Mouse (Mus musculus) MEL (cell line): Measurements from ENCODE around the gene Llph. TPM values are rescaled to one million over a fixed set of nuclear protein-coding genes. Genes with fewer than 3 reads are reported as not detected.

Experiments
- DNase-seq: peaks from one replicate; pipeline ENCODE4 v3.0.0; 2011; ENCODE audit warnings: low read depth, low spot score
- H3K27ac ChIP-seq: 2 replicates; pipeline ENCODE4 v1.5.1; 2012; ENCODE audit warnings: low read depth, mild to moderate bottlenecking, control low read depth, low read length, moderate library complexity; ENCODE audit not compliant: control insufficient read depth
- H3K27me3 ChIP-seq, 2 experiments: fragments of 150-350 bp in 1 of 2; sonication (generic) in 1 of 2; 2 replicates each; pipeline ENCODE4 v1.6.1; 2012; ENCODE audit warnings: low read length in 2 of 2, mild to moderate bottlenecking in 2 of 2, improper control_type of control experiment in 1 of 2, moderate library complexity in 1 of 2; ENCODE audit not compliant: insufficient read depth in 2 of 2, control insufficient read depth in 1 of 2
- H3K36me3 ChIP-seq, 2 experiments: 2 replicates each; pipeline ENCODE4 v1.6.1; 2012 to 2014; ENCODE audit warnings: low read length in 2 of 2, improper control_type of control experiment in 1 of 2, inconsistent platforms in 1 of 2, mild to moderate bottlenecking in 1 of 2; ENCODE audit not compliant: insufficient read depth in 2 of 2, control insufficient read depth in 1 of 2
- H3K4me1 ChIP-seq, 2 experiments: fragments of 150-350 bp in 1 of 2; sonication (generic) in 1 of 2; 2 replicates each; pipeline ENCODE4 v1.6.1; 2012; ENCODE audit warnings: low read length in 2 of 2, improper control_type of control experiment in 1 of 2, mild to moderate bottlenecking in 1 of 2; ENCODE audit not compliant: insufficient read depth in 2 of 2, control insufficient read depth in 1 of 2
- H3K4me3 ChIP-seq, 2 experiments: fragments of 150-350 bp in 1 of 2; sonication (generic) in 1 of 2; 2 replicates each; pipeline ENCODE4 v1.5.1; 2012; ENCODE audit warnings: low read depth in 2 of 2, low read length in 2 of 2, mild to moderate bottlenecking in 2 of 2, moderate library complexity in 2 of 2, control low read depth in 1 of 2, improper control_type of control experiment in 1 of 2; ENCODE audit not compliant: control insufficient read depth in 1 of 2, insufficient read depth in 1 of 2
- H3K79me2 ChIP-seq: 2 replicates; pipeline ENCODE4 v1.6.1; 2012; ENCODE audit warnings: mild to moderate bottlenecking, low read length, moderate library complexity; ENCODE audit not compliant: control insufficient read depth, poor library complexity, insufficient read depth
- H3K9ac ChIP-seq: 2 replicates; pipeline ENCODE4 v1.6.1; 2012; ENCODE audit warnings: low read depth, mild to moderate bottlenecking, control low read depth, low read length, moderate library complexity; ENCODE audit not compliant: control insufficient read depth, poor library complexity, severe bottlenecking
- H3K9me3 ChIP-seq: fragments of 150-350 bp; sonication (generic); replicated peaks from 2 replicates; pipeline ENCODE4 v1.6.1; 2012; ENCODE audit warnings: mild to moderate bottlenecking, low read length, improper control_type of control experiment, moderate library complexity; ENCODE audit not compliant: insufficient read depth
- BHLHE40 ChIP-seq: IDR thresholded peaks from 2 replicates; pipeline ENCODE4 v1.6.1; 2012; ENCODE audit warnings: low read depth, mild to moderate bottlenecking, inconsistent platforms, low read length, improper control_type of control experiment, borderline replicate concordance
- CHD2 ChIP-seq: IDR thresholded peaks from 2 replicates; pipeline ENCODE4 v1.6.1; 2011; ENCODE audit warnings: low read length, improper control_type of control experiment
- CTCF ChIP-seq, 3 experiments: IDR thresholded peaks in 2 of 3; conservative IDR thresholded peaks in 1 of 3; 2 replicates each; pipeline ENCODE4 v1.5.1; 2011 to 2012; ENCODE audit warnings: low read length in 3 of 3, low read depth in 2 of 3, mild to moderate bottlenecking in 2 of 3, improper control_type of control experiment in 1 of 3, inconsistent platforms in 1 of 3, mixed read lengths in 1 of 3, moderate library complexity in 1 of 3; ENCODE audit not compliant: control insufficient read depth in 1 of 3, insufficient read depth in 1 of 3, poor library complexity in 1 of 3, severe bottlenecking in 1 of 3
- E2F4 ChIP-seq: IDR thresholded peaks from 2 replicates; pipeline ENCODE4 v1.6.1; 2011; ENCODE audit warnings: low read depth, low read length, improper control_type of control experiment, borderline replicate concordance
- EP300 ChIP-seq, 2 experiments: IDR thresholded peaks; 2 replicates each; pipeline ENCODE4 v1.6.1; 2011; ENCODE audit warnings: improper control_type of control experiment in 2 of 2, low read length in 2 of 2, low read depth in 1 of 2, mild to moderate bottlenecking in 1 of 2
- ETS1 ChIP-seq: IDR thresholded peaks from 2 replicates; pipeline ENCODE4 v1.6.1; 2012; ENCODE audit warnings: low read depth, mild to moderate bottlenecking, inconsistent platforms, low read length, improper control_type of control experiment, moderate library complexity
- GABPA ChIP-seq: IDR thresholded peaks from 2 replicates; pipeline ENCODE4 v1.6.1; 2012; ENCODE audit warnings: low read depth, mild to moderate bottlenecking, inconsistent platforms, low read length, improper control_type of control experiment, moderate library complexity
- GATA1 ChIP-seq: IDR thresholded peaks from 2 replicates; pipeline ENCODE4 v1.6.1; 2011; ENCODE audit warnings: low read depth, low read length, improper control_type of control experiment
- MAFK ChIP-seq: IDR thresholded peaks from 2 replicates; pipeline ENCODE4 v1.6.1; 2011; ENCODE audit warnings: low read depth, mild to moderate bottlenecking, low read length, improper control_type of control experiment, borderline replicate concordance
- MAX ChIP-seq: IDR thresholded peaks from 2 replicates; pipeline ENCODE4 v1.6.1; 2011; ENCODE audit warnings: low read length, improper control_type of control experiment
- MEF2A ChIP-seq: IDR thresholded peaks from 2 replicates; pipeline ENCODE4 v1.6.1; 2014; ENCODE audit warnings: low read depth, mild to moderate bottlenecking, inconsistent platforms, low read length, improper control_type of control experiment; ENCODE audit not compliant: poor library complexity, insufficient replicate concordance, severe bottlenecking; ENCODE audit errors: extremely low read depth
- MXI1 ChIP-seq: IDR thresholded peaks from 2 replicates; pipeline ENCODE4 v1.6.1; 2011; ENCODE audit warnings: mild to moderate bottlenecking, low read depth, low read length, improper control_type of control experiment
- MYC ChIP-seq: IDR thresholded peaks from 2 replicates; pipeline ENCODE4 v1.6.1; 2011; ENCODE audit warnings: low read depth, mild to moderate bottlenecking, low read length, improper control_type of control experiment, moderate library complexity
- POLR2A ChIP-seq, 2 experiments: IDR thresholded peaks; 2 replicates each; pipeline ENCODE4 v1.6.1; 2011 to 2012; ENCODE audit warnings: low read length in 2 of 2, mild to moderate bottlenecking in 2 of 2, control low read depth in 1 of 2, improper control_type of control experiment in 1 of 2, low read depth in 1 of 2, moderate library complexity in 1 of 2; ENCODE audit not compliant: control insufficient read depth in 1 of 2, insufficient read depth in 1 of 2, poor library complexity in 1 of 2
- RAD21 ChIP-seq: IDR thresholded peaks from 2 replicates; pipeline ENCODE4 v1.6.1; 2011; ENCODE audit warnings: mild to moderate bottlenecking, low read depth, low read length, improper control_type of control experiment
- RCOR1 ChIP-seq: IDR thresholded peaks from 2 replicates; pipeline ENCODE4 v1.6.1; 2012; ENCODE audit warnings: low read depth, mild to moderate bottlenecking, inconsistent platforms, low read length, improper control_type of control experiment
- SMC3 ChIP-seq: IDR thresholded peaks from 2 replicates; pipeline ENCODE4 v1.6.1; 2011; ENCODE audit warnings: low read depth, low read length, improper control_type of control experiment
- TAL1 ChIP-seq: IDR thresholded peaks from 2 replicates; pipeline ENCODE4 v1.6.1; 2012; ENCODE audit warnings: mild to moderate bottlenecking, inconsistent platforms, low read length, moderate library complexity, mixed read lengths
- TBP ChIP-seq: IDR thresholded peaks from 2 replicates; pipeline ENCODE4 v1.8.0; 2011; ENCODE audit warnings: low read depth, low read length, improper control_type of control experiment
- TCF12 ChIP-seq: IDR thresholded peaks from 2 replicates; pipeline ENCODE4 v1.6.1; 2014; ENCODE audit warnings: low read depth, mild to moderate bottlenecking, inconsistent platforms, low read length, improper control_type of control experiment, moderate library complexity
- UBTF ChIP-seq: IDR thresholded peaks from 2 replicates; pipeline ENCODE4 v1.6.1; 2012; ENCODE audit warnings: low read depth, mild to moderate bottlenecking, inconsistent platforms, low read length, improper control_type of control experiment, moderate library complexity, borderline replicate concordance; ENCODE audit not compliant: insufficient read depth
- ZC3H11A ChIP-seq: IDR thresholded peaks from 2 replicates; pipeline ENCODE4 v1.6.1; 2012; ENCODE audit warnings: low read depth, mild to moderate bottlenecking, inconsistent platforms, low read length, improper control_type of control experiment
- ZKSCAN1 ChIP-seq: IDR thresholded peaks from 2 replicates; pipeline ENCODE4 v1.6.1; 2012; ENCODE audit warnings: low read depth, mild to moderate bottlenecking, inconsistent platforms, low read length, improper control_type of control experiment, moderate library complexity
- ZMIZ1 ChIP-seq: IDR thresholded peaks from 2 replicates; pipeline ENCODE4 v1.6.1; 2012; ENCODE audit warnings: low read depth, mild to moderate bottlenecking, inconsistent platforms, low read length, improper control_type of control experiment, moderate library complexity
- ZNF384 ChIP-seq: IDR thresholded peaks from 2 replicates; pipeline ENCODE4 v1.6.1; 2012; ENCODE audit warnings: low read depth, mild to moderate bottlenecking, inconsistent platforms, low read length, improper control_type of control experiment
- polyA plus RNA-seq, 2 experiments: library from polyadenylated mRNA; stranded (reverse) in 1 of 2; unstranded in 1 of 2; fragments of >175 nt in 1 of 2; fragments of >200 nt in 1 of 2; gene quantifications; 2 replicates each; pipeline versions ENCODE4 v1.2.1 to v1.2.4; 2012; ENCODE audit warnings: low replicate concordance in 2 of 2, low read depth in 1 of 2; ENCODE audit not compliant: insufficient read length in 2 of 2, insufficient read depth in 1 of 2, missing spikeins in 1 of 2
- total RNA-seq: library from RNA; depleted of rRNA; stranded (reverse); fragments of 300-350 nt; gene quantifications from 2 replicates; pipeline ENCODE4 v1.2.3, GENCODE M21; 2012

Gene Llph
- total and polyA plus RNA-seq, 3 experiments: 97.5 to 243 TPM; not detected in 1

DNA sequence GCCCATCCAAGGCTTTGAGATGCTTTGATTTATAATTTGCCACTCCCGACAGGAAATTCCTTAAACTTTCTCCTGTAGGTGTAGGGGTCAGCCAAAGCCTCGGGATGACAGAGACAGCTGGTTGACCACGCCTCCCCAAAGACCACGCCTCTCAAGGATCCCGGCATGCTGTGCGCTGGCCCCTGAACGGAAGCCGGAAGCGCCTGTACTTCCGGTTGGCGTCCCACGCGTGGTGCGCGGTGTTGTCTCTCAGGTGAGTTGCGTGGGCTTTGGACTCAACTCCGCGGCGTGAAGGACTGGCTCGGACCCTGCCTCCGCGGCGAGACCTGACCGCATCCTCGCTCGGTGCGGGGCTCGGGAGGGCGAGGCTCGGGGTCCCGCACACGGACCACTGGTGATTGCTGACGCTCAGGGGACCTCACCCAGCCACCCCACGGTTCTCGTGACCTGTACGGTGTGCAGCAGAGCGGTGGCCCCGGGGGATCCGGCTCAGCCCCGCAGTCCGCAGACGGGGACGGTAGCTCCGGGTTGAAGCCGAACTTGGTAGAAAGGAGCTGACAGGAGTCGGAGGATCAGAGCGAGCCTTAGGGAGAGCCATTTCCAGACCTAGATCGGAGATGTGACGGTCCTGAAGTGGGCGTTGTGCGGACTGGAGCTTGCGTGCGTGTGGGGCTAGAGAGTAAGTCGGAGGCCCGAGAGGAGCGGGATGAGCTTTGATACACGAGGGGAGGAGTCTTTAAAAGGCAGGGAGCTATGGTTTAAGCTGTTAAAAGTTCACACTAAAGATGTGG, at the start of gene Llph (continued):
- peak; percentile 34; the same call in 1 of the 2 replicates for TF ChIP-seq TCF12
- TF ChIP-seq MAX: peak; percentile 89
- TF ChIP-seq E2F4: no peak
- TF ChIP-seq GABPA: no peak

DNA sequence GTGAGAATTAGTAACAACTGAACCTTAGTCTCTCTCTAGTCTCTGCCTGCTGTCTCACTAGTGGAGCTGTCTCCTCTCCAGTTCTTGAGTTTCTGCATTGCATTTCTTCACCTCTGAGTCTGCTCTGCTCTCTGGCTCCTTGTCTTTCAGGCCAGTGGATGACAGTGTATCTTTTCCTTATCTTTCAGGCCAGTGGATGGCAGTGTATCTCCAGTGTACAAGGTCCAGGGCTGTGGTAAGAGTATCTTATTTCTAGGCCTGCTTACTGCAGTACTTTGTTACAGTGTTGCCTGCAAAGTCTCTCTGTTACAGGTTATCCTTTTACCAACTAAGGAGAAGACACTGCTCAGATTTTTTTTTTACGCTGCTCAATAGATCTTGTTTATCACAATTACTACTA, 44.0 kb upstream of the Llph start:
- H3K4me1 ChIP-seq: peaks cover 9 to 14% of the 10 kb centered on the region in 2 experiments
- peak; percentile 60 for DNase-seq
- TF ChIP-seq TAL1: peak; percentile 68
- TF ChIP-seq RAD21: peak; percentile 45
- no peak for TF ChIP-seq UBTF
- TF ChIP-seq ZKSCAN1: no peak
- TF ChIP-seq ETS1: no peak
- no peak for TF ChIP-seq RCOR1
- TF ChIP-seq TBP: no peak
- no peak for TF ChIP-seq SMC3
- no peak for TF ChIP-seq GABPA
- no peak for TF ChIP-seq MXI1
- TF ChIP-seq E2F4: no peak
- TF ChIP-seq ZC3H11A: no peak
- no peak for TF ChIP-seq BHLHE40
- no peak for TF ChIP-seq TCF12
- no peak for TF ChIP-seq MAFK
- TF ChIP-seq MEF2A: no peak
- TF ChIP-seq GATA1: peak; percentile 47; the same call in 1 of the 2 replicates
- no peak for TF ChIP-seq ZMIZ1
- no peak for TF ChIP-seq POLR2A (IDR thresholded peaks at IDR 0.05; ENCODE audit: control insufficient read depth in 1 of 2, insufficient read depth in 1 of 2, low read depth in 1 of 2, low read length in 2 of 2, poor library complexity in 1 of 2)
- TF ChIP-seq CHD2: no peak
- TF ChIP-seq EP300 (IDR thresholded peaks at IDR 0.05; ENCODE audit: low read depth in 1 of 2, low read length in 2 of 2): peak in 1 of 2 experiments; percentile 30; a peak in 2 of 4 replicates
- no peak for TF ChIP-seq MYC
- peak in 1 of 3 experiments; percentile 48; a peak in 2 of 6 replicates for TF ChIP-seq CTCF (IDR thresholded peaks at IDR 0.05 in 2 of 3, conservative IDR thresholded peaks at IDR 0.05 in 1 of 3; ENCODE audit: control insufficient read depth in 1 of 3, insufficient read depth in 1 of 3, low read depth in 2 of 3, low read length in 3 of 3, poor library complexity in 1 of 3, severe bottlenecking in 1 of 3)
- no peak for TF ChIP-seq ZNF384
- no peak overlapping the region for H3K27ac ChIP-seq
- H3K9ac ChIP-seq: no peak overlapping the region
- H3K9me3 ChIP-seq: no peaks in the 10 kb centered on the region
- no peaks in the 10 kb centered on the region for H3K27me3 ChIP-seq
- H3K79me2 ChIP-seq: no peaks in the 10 kb centered on the region
- peaks cover 0 to 15% of the 10 kb centered on the region in 2 experiments; a peak in 2 of 4 replicates for H3K36me3 ChIP-seq
- no peak overlapping the region for H3K4me3 ChIP-seq
